8 mouse cellular contexts compared by ENCODE assay signal in the genomic region with DNA sequence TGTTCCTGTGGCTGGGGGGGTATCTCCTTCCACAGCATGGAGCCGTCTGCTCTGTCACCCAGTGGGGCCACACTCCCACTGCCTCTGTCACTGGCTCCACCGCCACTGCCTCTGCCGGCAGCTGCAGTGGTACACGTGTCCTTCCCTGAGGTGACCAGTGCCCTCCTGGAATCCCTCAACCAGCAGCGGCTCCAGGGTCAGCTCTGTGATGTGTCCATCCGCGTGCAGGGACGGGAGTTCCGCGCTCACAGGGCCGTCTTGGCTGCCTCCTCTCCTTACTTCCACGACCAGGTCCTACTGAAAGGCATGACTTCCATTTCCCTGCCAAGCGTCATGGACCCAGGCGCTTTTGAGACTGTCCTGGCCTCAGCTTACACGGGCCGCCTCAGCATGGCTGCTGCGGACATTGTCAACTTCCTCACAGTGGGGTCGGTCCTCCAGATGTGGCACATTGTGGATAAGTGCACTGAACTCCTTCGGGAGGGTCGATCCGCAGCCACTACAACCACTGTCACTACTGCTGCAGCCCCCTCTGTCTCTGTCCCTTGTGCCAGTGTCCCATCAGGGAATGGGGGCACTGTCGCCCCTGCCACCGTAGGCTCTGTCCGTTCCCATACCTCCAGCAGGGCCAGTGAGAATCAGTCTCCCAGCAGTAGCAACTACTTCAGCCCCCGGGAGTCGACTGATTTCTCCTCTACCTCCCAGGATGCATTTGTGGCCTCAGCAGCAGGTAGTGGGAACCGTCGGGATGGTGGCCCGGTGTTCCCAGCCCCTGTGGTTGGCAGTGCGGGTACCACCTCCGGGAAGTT. TPM values are rescaled to one million over a fixed set of nuclear protein-coding genes. Genes with fewer than 3 reads are reported as not detected.
DNase-seq lines count a peak whose midpoint lies in the region; ATAC-seq and TF ChIP-seq lines count a peak whose summit lies in the region.

No protein-coding gene starts in this region.

- no peak for TF ChIP-seq CTCF in thymus, adult 2 months (IDR thresholded peaks at IDR 0.05; ENCODE audit: borderline replicate concordance, control insufficient read depth, extremely low read depth, insufficient read depth, low read length, poor library complexity)

- WGBS in thymus, adult 2 months = 92% methylated on average over 31 of the region's 31 CpGs
- WGBS in kidney, embryonic 15.5 days = 74% methylated on average over 31 of the region's 31 CpGs
- whole genome bisulfite sequencing in neural tube, embryonic 12.5 days = 76% methylated on average over 31 of the region's 31 CpGs

- H3K4me3 ChIP-seq in thymus, adult 2 months (ENCODE audit: control insufficient read depth, insufficient read depth, low read length) = no peak overlapping the region
- H3K4me3 ChIP-seq in kidney, embryonic 15.5 days (replicated peaks) = peak overlapping the region; percentile 64
- peak overlapping the region; percentile 59 for H3K4me3 ChIP-seq in neural tube, embryonic 12.5 days

- H3K4me2 ChIP-seq in kidney, embryonic 15.5 days = peak overlapping the region; percentile 62
- H3K4me2 ChIP-seq in neural tube, embryonic 12.5 days (replicated peaks) = peak overlapping the region; percentile 67

- no peak for TF ChIP-seq POLR2A in thymus, adult 2 months (IDR thresholded peaks at IDR 0.05; ENCODE audit: control insufficient read depth, extremely low read depth, insufficient read depth, low read length, poor library complexity)

- peaks cover 15% of the 10 kb centered on the region; the same call in 1 of the 2 replicates for H3K36me3 ChIP-seq in thymus, adult 2 months (ENCODE audit: control insufficient read depth, insufficient read depth, low read length)
- peaks cover 39% of the 10 kb centered on the region for H3K36me3 ChIP-seq in kidney, embryonic 15.5 days
- peaks cover 34% of the 10 kb centered on the region for H3K36me3 ChIP-seq in neural tube, embryonic 12.5 days

- H3K27ac ChIP-seq in thymus, adult 2 months (ENCODE audit: control insufficient read depth, insufficient read depth, low read length) = no peak overlapping the region
- H3K27ac ChIP-seq in kidney, embryonic 15.5 days = peak overlapping the region; percentile 92; the same call in 1 of the 2 replicates
- H3K27ac ChIP-seq in neural tube, embryonic 12.5 days = no peak overlapping the region

- H3K4me1 ChIP-seq in thymus, adult 2 months (replicated peaks; ENCODE audit: control insufficient read depth, insufficient read depth, low read length) = peaks cover 18% of the 10 kb centered on the region
- peaks cover 68% of the 10 kb centered on the region for H3K4me1 ChIP-seq in kidney, embryonic 15.5 days
- H3K4me1 ChIP-seq in neural tube, embryonic 12.5 days = peaks cover 38% of the 10 kb centered on the region

- H3K27me3 ChIP-seq in thymus, adult 2 months (ENCODE audit: control insufficient read depth, insufficient read depth, low read length) = no peaks in the 10 kb centered on the region
- no peaks in the 10 kb centered on the region for H3K27me3 ChIP-seq in kidney, embryonic 15.5 days
- no peaks in the 10 kb centered on the region for H3K27me3 ChIP-seq in neural tube, embryonic 12.5 days (replicated peaks)

- no peaks in the 10 kb centered on the region for H3K9me3 ChIP-seq in kidney, embryonic 15.5 days (replicated peaks)
- H3K9me3 ChIP-seq in neural tube, embryonic 12.5 days = no peaks in the 10 kb centered on the region

- no peak overlapping the region for H3K9ac ChIP-seq in kidney, embryonic 15.5 days
- peak overlapping the region; percentile 62; the same call in 1 of the 2 replicates for H3K9ac ChIP-seq in neural tube, embryonic 12.5 days

- peak; percentile 39 for DNase-seq in cerebellum, adult 8-10 months
- DNase-seq in cerebellum, adult 11-12 months = no peak
- peak; percentile 32 for DNase-seq in thymus, postnatal 14 days
- DNase-seq in thymus, adult 2 months = no peak
- DNase-seq in spleen, postnatal 36 days (ENCODE audit: low spot score in 2 of 2) = no peak

- ATAC-seq in kidney, embryonic 15.5 days (replicated peaks; ENCODE audit: low FRiP score) = no peak
- ATAC-seq in neural tube, embryonic 12.5 days (ENCODE audit: low FRiP score, low read depth) = no peak
- no peak for ATAC-seq in erythroid progenitor cell, adult 5-6 weeks (replicated peaks; ENCODE audit: low FRiP score, poor library complexity, severe bottlenecking)

RNA-seq across cellular contexts. Expression of a gene that starts 1.3 kb away (rescaled TPM):
- polyA plus RNA-seq in thymus, adult 2 months (2012; rRNA removed) = 119 and 120 TPM in 2 replicates
- polyA plus RNA-seq in kidney, embryonic 15.5 days (2015; fragmentation: Nextera tagmentation; extraction: Ambion mirVana) = 17.5 and 19.3 TPM in 2 replicates
- polyA plus RNA-seq in neural tube, embryonic 12.5 days (2016; fragmentation: Nextera tagmentation; extraction: Ambion mirVana) = 21.9 and 24.1 TPM in 2 replicates
- 11.7 and 23.8 TPM in 2 replicates for total RNA-seq in erythroid progenitor cell, adult 5-6 weeks (2015; ENCODE audit: low replicate concordance)
- total RNA-seq in erythroid progenitor cell, adult 5-6 weeks (2017; ENCODE audit: low replicate concordance) = 20.3 and 28.8 TPM in 2 replicates

RNA-seq across cellular contexts. Expression of a gene that starts 1.4 kb away (rescaled TPM):
- polyA plus RNA-seq in thymus, adult 2 months (2012; rRNA removed) = 201 and 248 TPM in 2 replicates
- 28.3 and 35.9 TPM in 2 replicates for polyA plus RNA-seq in kidney, embryonic 15.5 days (2015; fragmentation: Nextera tagmentation; extraction: Ambion mirVana)
- 23.6 and 23.9 TPM in 2 replicates for polyA plus RNA-seq in neural tube, embryonic 12.5 days (2016; fragmentation: Nextera tagmentation; extraction: Ambion mirVana)
- 86.1 and 88.4 TPM in 2 replicates for total RNA-seq in erythroid progenitor cell, adult 5-6 weeks (2015; ENCODE audit: low replicate concordance)
- 88.8 and 97.2 TPM in 2 replicates for total RNA-seq in erythroid progenitor cell, adult 5-6 weeks (2017; ENCODE audit: low replicate concordance)

RNA-seq across cellular contexts. Expression of a gene that starts 7.8 kb away (rescaled TPM):
- polyA plus RNA-seq in thymus, adult 2 months (2012; rRNA removed) = 116 and 129 TPM in 2 replicates
- 47.6 and 60.0 TPM in 2 replicates for polyA plus RNA-seq in kidney, embryonic 15.5 days (2015; fragmentation: Nextera tagmentation; extraction: Ambion mirVana)
- polyA plus RNA-seq in neural tube, embryonic 12.5 days (2016; fragmentation: Nextera tagmentation; extraction: Ambion mirVana) = 60.3 and 62.1 TPM in 2 replicates
- total RNA-seq in erythroid progenitor cell, adult 5-6 weeks (2015; ENCODE audit: low replicate concordance) = 18.0 and 23.9 TPM in 2 replicates
- 23.4 and 29.3 TPM in 2 replicates for total RNA-seq in erythroid progenitor cell, adult 5-6 weeks (2017; ENCODE audit: low replicate concordance)

RNA-seq across cellular contexts. Expression of a gene that starts 12.1 kb away (rescaled TPM):
- 0.69 and 1.0 TPM in 2 replicates for polyA plus RNA-seq in thymus, adult 2 months (2012; rRNA removed)
- polyA plus RNA-seq in kidney, embryonic 15.5 days (2015; fragmentation: Nextera tagmentation; extraction: Ambion mirVana) = 0.19 TPM in 1 of 2 replicates, not detected in the other
- polyA plus RNA-seq in neural tube, embryonic 12.5 days (2016; fragmentation: Nextera tagmentation; extraction: Ambion mirVana) = not detected in 2 replicates
- total RNA-seq in erythroid progenitor cell, adult 5-6 weeks (2015; ENCODE audit: low replicate concordance) = not detected in 2 replicates
- total RNA-seq in erythroid progenitor cell, adult 5-6 weeks (2017; ENCODE audit: low replicate concordance) = not detected in 2 replicates

RNA-seq across cellular contexts. Expression of a gene that starts 12.3 kb away (rescaled TPM):
- polyA plus RNA-seq in thymus, adult 2 months (2012; rRNA removed) = 528 and 541 TPM in 2 replicates
- polyA plus RNA-seq in kidney, embryonic 15.5 days (2015; fragmentation: Nextera tagmentation; extraction: Ambion mirVana) = 30.7 and 34.5 TPM in 2 replicates
- polyA plus RNA-seq in neural tube, embryonic 12.5 days (2016; fragmentation: Nextera tagmentation; extraction: Ambion mirVana) = 64.3 and 68.1 TPM in 2 replicates
- 8.6 and 13.4 TPM in 2 replicates for total RNA-seq in erythroid progenitor cell, adult 5-6 weeks (2015; ENCODE audit: low replicate concordance)
- total RNA-seq in erythroid progenitor cell, adult 5-6 weeks (2017; ENCODE audit: low replicate concordance) = 11.3 and 29.0 TPM in 2 replicates

Comparison
In these comparisons a context has a peak if more than half of its experiments do, and no peak if none do; other contexts are left out.
1. DNase-seq: peak in cerebellum, adult 8-10 months (single experiment) and thymus, postnatal 14 days (single experiment); none in cerebellum, adult 11-12 months (single experiment), thymus, adult 2 months (single experiment) and spleen, postnatal 36 days (0 of 2).